Mouse (Mus musculus) activated CD4-positive, CD25-positive, alpha-beta regulatory T cell, adult 9 weeks (primary cell): ENCODE data around the gene Olfr399. TPM values are rescaled to one million over a fixed set of nuclear protein-coding genes. Genes with fewer than 3 reads are reported as not detected.

Experiments
- polyA plus RNA-seq: library from polyadenylated mRNA; unstranded; fragments of 100-300 nt; shearing (Covaris generic); gene quantifications from one replicate; pipeline ENCODE4 v1.2.1, GENCODE M21; 2017

Gene Olfr399
- polyA plus RNA-seq = not detected

DNA sequence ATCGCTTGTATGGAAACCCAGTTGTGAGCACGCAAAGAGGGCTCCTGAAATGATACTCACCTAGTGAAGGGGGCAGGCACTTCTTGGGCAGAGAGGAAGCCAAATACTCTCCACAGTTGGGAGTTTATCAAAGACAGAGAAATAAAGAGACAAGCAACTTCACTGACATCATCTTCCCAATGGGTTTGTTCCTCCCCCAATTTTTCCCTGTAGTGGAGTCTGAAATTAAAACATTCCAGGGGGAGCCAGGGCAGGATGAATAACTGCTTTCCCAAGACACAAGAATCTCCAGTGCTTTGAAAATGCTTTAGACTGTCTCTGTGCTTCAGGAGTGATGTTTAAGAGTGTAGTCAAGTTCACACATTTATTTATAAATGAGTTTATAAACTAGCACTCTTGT lies at the start of gene Olfr399, which contains the start of gene Olfr139:
TSS of gene Olfr399 (minus strand) at position 165 of the 400 bp plus-strand sequence.
TSS of gene Olfr139 (minus strand) at position 101 of the 400 bp plus-strand sequence.

DNA sequence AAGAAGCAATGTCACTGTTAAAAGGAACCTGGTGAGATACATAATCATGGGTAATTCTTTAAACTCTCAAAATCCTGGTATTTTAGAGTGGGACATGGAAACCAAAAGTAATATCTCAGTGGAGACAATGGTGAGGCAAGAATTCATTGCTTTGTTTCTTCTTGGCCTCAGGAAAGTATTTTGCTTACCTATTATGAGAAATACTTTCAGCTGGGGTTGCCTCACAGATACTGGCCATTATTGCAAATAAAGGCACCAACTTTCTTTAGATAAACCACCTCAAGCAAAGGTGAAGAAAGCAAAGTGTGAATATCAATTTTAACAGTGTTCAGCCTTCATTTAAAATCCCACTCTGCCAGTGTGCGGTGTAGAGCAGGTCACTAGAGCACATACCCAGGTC lies 13.2 kb upstream of the Olfr399 start, which contains the start of gene Zfp616:
TSS of gene Zfp616 (plus strand) at position 301 of the 400 bp plus-strand sequence.

Other genes starting within 250 kb of the Olfr399 start
- not detected for gene Olfr392, start 239.6 kb downstream of the Olfr399 start, polyA plus RNA-seq
- gene Olfr393, start 205.2 kb downstream of the Olfr399 start, polyA plus RNA-seq = not detected
- gene Olfr394, start 165.8 kb downstream of the Olfr399 start, polyA plus RNA-seq = not detected
- gene Olfr395, start 147.3 kb downstream of the Olfr399 start, polyA plus RNA-seq = not detected
- not detected for gene Olfr23, start 119.9 kb downstream of the Olfr399 start, polyA plus RNA-seq
- not detected for gene Olfr397, start 95.8 kb downstream of the Olfr399 start, polyA plus RNA-seq
- gene Olfr398, start 66.2 kb downstream of the Olfr399 start, polyA plus RNA-seq = not detected
- gene Olfr139, start 64 bp downstream of the Olfr399 start, polyA plus RNA-seq = not detected
- not detected for gene Zfp616, start 13.3 kb upstream of the Olfr399 start, polyA plus RNA-seq
- not detected for gene Olfr401, start 57.1 kb upstream of the Olfr399 start, polyA plus RNA-seq
- gene Olfr402, start 96.9 kb upstream of the Olfr399 start, polyA plus RNA-seq = not detected
- not detected for gene Olfr403, start 129.6 kb upstream of the Olfr399 start, polyA plus RNA-seq
- gene Olfr43, start 154.8 kb upstream of the Olfr399 start, polyA plus RNA-seq = not detected
- not detected for gene Olfr406, start 203.2 kb upstream of the Olfr399 start, polyA plus RNA-seq
- not detected for gene Olfr59, start 227.1 kb upstream of the Olfr399 start, polyA plus RNA-seq